Mouse (Mus musculus): ENCODE measurements at regions not wholly inside any gene's neighbourhood (a gene's known extent, or its start where the extent isn't known, plus 50 kb on each side); places are given as distances from the start of the nearest gene placed in this dataset.

- no peaks in the 10 kb centered on the region; the same call in 1 of the 2 replicates for H3K4me1 ChIP-seq (replicated peaks)
- WGBS, result 45% methylated on average over 2 of the region's 2 CpGs
These were observed 126.8 kb upstream of the Rnpc3 start for GRCm38 (mm10) chr3:113756773-113757172.

More at GRCm38 (mm10) chr3:113756773-113757172, 126.8 kb upstream of the Rnpc3 start:
- Histone ChIP-seq H3K4me2 (no peak overlapping the region), H3K27ac (no peak overlapping the region), H3K27me3 (no peaks in the 10 kb centered on the region), H3K9ac (no peak overlapping the region), H3K4me3 (no peak overlapping the region), H3K9me3 (replicated peaks) (no peaks in the 10 kb centered on the region), H3K36me3 (no peaks in the 10 kb centered on the region)
- ATAC-seq (replicated peaks; ENCODE audit: insufficient number of reproducible peaks, insufficient read depth, low FRiP score, low read depth), result peak; percentile 55; the same call in 1 of the 2 replicates
